ENCODE assay signal across 29 mouse cellular contexts in the genomic region with DNA sequence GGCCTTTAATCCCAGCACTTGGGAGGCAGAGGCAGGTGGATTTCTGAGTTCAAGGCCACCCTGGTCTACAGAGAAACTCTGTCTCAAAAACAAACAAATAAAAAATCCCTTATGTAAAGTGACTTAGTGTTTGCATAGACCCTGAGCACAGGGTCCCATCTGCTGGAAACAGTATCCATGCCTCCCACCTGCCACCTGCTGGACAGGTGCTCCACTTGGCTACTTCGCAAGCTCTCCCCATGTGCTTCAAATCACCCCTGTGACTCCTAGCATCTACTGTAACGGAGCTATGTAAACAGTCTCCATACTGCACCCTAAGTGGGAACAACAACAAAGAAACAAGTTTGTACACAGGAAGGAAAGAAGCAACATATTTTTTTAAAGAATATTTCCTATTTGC. TPM values are rescaled to one million over a fixed set of nuclear protein-coding genes. Genes with fewer than 3 reads are reported as not detected.
DNase-seq lines count a peak whose midpoint lies in the region; ATAC-seq and TF ChIP-seq lines count a peak whose summit lies in the region.
"Had no signal": no experiment of that assay in that cellular context is flagged by ENCODE, and none has a peak within 500 bp of the region (broad histone marks: within the 10 kb centered on the region; RNA-seq: fewer than 3 reads in every experiment).

No protein-coding gene starts in this region.

- H3K27ac ChIP-seq in liver, embryonic 14.5 days: no peak overlapping the region
- no peak overlapping the region for H3K27ac ChIP-seq in liver, embryonic 12.5 days
- H3K27ac ChIP-seq in stomach, postnatal 0 days (replicated peaks): no peak overlapping the region
- H3K27ac ChIP-seq: embryonic facial prominence, embryonic 15.5 days; heart, embryonic 15.5 days; hindbrain, embryonic 14.5 days; limb, embryonic 10.5 days had no signal

- 0 out of 2 replicates have a peak, but pooled peaks have one; percentile 25 for TF ChIP-seq CTCF in liver, embryonic 14.5 days (IDR thresholded peaks at IDR 0.05; ENCODE audit: low read depth)
- peak; percentile 37; the same call in 1 of the 2 replicates for TF ChIP-seq CTCF in stomach, postnatal 0 days (IDR thresholded peaks at IDR 0.05; ENCODE audit: low read depth)

- no peak overlapping the region for H3K4me3 ChIP-seq in liver, embryonic 14.5 days (ENCODE audit: insufficient read depth in 1 of 2, low read depth in 2 of 2, low read length in 2 of 2)
- H3K4me3 ChIP-seq in liver, embryonic 12.5 days: no peak overlapping the region
- no peak overlapping the region for H3K4me3 ChIP-seq in stomach, postnatal 0 days (ENCODE audit: low read depth, low read length)
- H3K4me3 ChIP-seq: embryonic facial prominence, embryonic 15.5 days; heart, embryonic 15.5 days; limb, embryonic 10.5 days had no signal

- H3K4me1 ChIP-seq in liver, embryonic 14.5 days (replicated peaks; ENCODE audit: control insufficient read depth in 2 of 2, insufficient read depth in 2 of 2, low read length in 1 of 2): peaks cover under 1 to 21% of the 10 kb centered on the region in 2 experiments; a peak in 3 of 4 replicates
- peaks cover 15% of the 10 kb centered on the region for H3K4me1 ChIP-seq in liver, embryonic 12.5 days
- H3K4me1 ChIP-seq in stomach, postnatal 0 days (replicated peaks; ENCODE audit: control insufficient read depth, insufficient read depth): no peaks in the 10 kb centered on the region

- no peak overlapping the region for H3K4me2 ChIP-seq in liver, embryonic 14.5 days (ENCODE audit: low read depth)
- no peak overlapping the region for H3K4me2 ChIP-seq in liver, embryonic 12.5 days
- H3K4me2 ChIP-seq in stomach, postnatal 0 days (replicated peaks; ENCODE audit: low read depth): no peak overlapping the region
- H3K4me2 ChIP-seq: embryonic facial prominence, embryonic 15.5 days; heart, embryonic 15.5 days; hindbrain, embryonic 14.5 days; midbrain, embryonic 11.5 days had no signal

- intact Hi-C loops in left cerebral cortex, postnatal 25 days (cut with DNase I): no loop called here

- H3K9me3 ChIP-seq in liver, embryonic 14.5 days (ENCODE audit: control insufficient read depth, low read length): no peaks in the 10 kb centered on the region
- no peaks in the 10 kb centered on the region for H3K9me3 ChIP-seq in liver, embryonic 12.5 days (replicated peaks)
- no peaks in the 10 kb centered on the region for H3K9me3 ChIP-seq in stomach, postnatal 0 days (ENCODE audit: control insufficient read depth, low read length)
- H3K9me3 ChIP-seq: embryonic facial prominence, embryonic 15.5 days; G1E; heart, embryonic 15.5 days; limb, embryonic 10.5 days had no signal

- 67% methylated on average over 2 of the region's 2 CpGs for WGBS in liver, embryonic 14.5 days (ENCODE audit: insufficient replicate concordance)
- 83% methylated on average over 2 of the region's 2 CpGs for WGBS in liver, embryonic 12.5 days (ENCODE audit: insufficient replicate concordance)
- WGBS in stomach, postnatal 0 days: 49% methylated on average over 2 of the region's 2 CpGs

- no peaks in the 10 kb centered on the region for H3K36me3 ChIP-seq in liver, embryonic 14.5 days (replicated peaks; ENCODE audit: control insufficient read depth, insufficient read depth, low read depth)
- no peaks in the 10 kb centered on the region for H3K36me3 ChIP-seq in liver, embryonic 12.5 days
- no peaks in the 10 kb centered on the region for H3K36me3 ChIP-seq in stomach, postnatal 0 days (ENCODE audit: control insufficient read depth, insufficient read depth, low read length)
- H3K36me3 ChIP-seq: embryonic facial prominence, embryonic 15.5 days; G1E; heart, embryonic 15.5 days; limb, embryonic 10.5 days had no signal

- TF ChIP-seq EP300 in liver, embryonic 14.5 days (IDR thresholded peaks at IDR 0.05; ENCODE audit: low read depth): no peak
- no peak for TF ChIP-seq EP300 in stomach, postnatal 0 days (optimal IDR thresholded peaks at IDR 0.05)

- DNase-seq in liver, embryonic 14.5 days (ENCODE audit: low read depth in 3 of 3, low spot score in 3 of 3): no peak
- peak; percentile 44 for DNase-seq in testis, postnatal 14 days (ENCODE audit: low spot score)
- DNase-seq in testis, postnatal 10 days (ENCODE audit: low spot score): no peak
- DNase-seq in ES-CJ7 (ENCODE audit: low read depth, low spot score): peak; percentile 61
- DNase-seq in stomach, postnatal 0 days (ENCODE audit: low spot score): no peak
- DNase-seq in left cerebral cortex, postnatal 25 days (ENCODE audit: low spot score in 2 of 2): no peak
- DNase-seq: adrenal gland, postnatal 10 days; cerebellum, adult 2 months; cerebellum, postnatal 25 days; embryo, embryonic 11 days; heart, postnatal 36 days; kidney, adult 9 months; liver; spleen, adult 18-20 months; thymus, adult 18-20 months had no signal

- H3K27me3 ChIP-seq in liver, embryonic 14.5 days (ENCODE audit: control insufficient read depth, insufficient read depth, low read length): no peaks in the 10 kb centered on the region
- H3K27me3 ChIP-seq in liver, embryonic 12.5 days (replicated peaks): peaks cover 20% of the 10 kb centered on the region
- no peaks in the 10 kb centered on the region for H3K27me3 ChIP-seq in stomach, postnatal 0 days (ENCODE audit: control insufficient read depth, insufficient read depth, low read length)
- H3K27me3 ChIP-seq: embryonic facial prominence, embryonic 15.5 days had no signal

- ATAC-seq in liver, embryonic 14.5 days (ENCODE audit: insufficient read depth): no peak
- ATAC-seq in liver, embryonic 12.5 days: no peak
- ATAC-seq in stomach, postnatal 0 days (ENCODE audit: low FRiP score, low TSS enrichment): no peak
- ATAC-seq: forebrain, embryonic 14.5 days had no signal

- H3K9ac ChIP-seq in liver, embryonic 14.5 days (replicated peaks): no peak overlapping the region
- no peak overlapping the region for H3K9ac ChIP-seq in liver, embryonic 12.5 days
- H3K9ac ChIP-seq in stomach, postnatal 0 days (ENCODE audit: low read length): no peak overlapping the region
- H3K9ac ChIP-seq: embryonic facial prominence, embryonic 15.5 days; heart, embryonic 15.5 days; hindbrain, embryonic 14.5 days had no signal

RNA-seq across cellular contexts. Expression of gene Tcf15, which starts 14.8 kb away (rescaled TPM):
- 0.11 and 0.17 TPM in 2 replicates for polyA plus RNA-seq in liver, embryonic 14.5 days (2012; rRNA removed)
- not detected in 2 replicates for polyA plus RNA-seq in liver, embryonic 14.5 days (2014; fragmentation: Nextera tagmentation; extraction: Ambion mirVana)
- polyA plus RNA-seq in liver, embryonic 12.5 days (2016; fragmentation: Nextera tagmentation; extraction: Ambion mirVana): 0.42 and 0.94 TPM in 2 replicates
- 2.5 and 3.1 TPM in 2 replicates for polyA plus RNA-seq in stomach, postnatal 0 days (2015; fragmentation: Nextera tagmentation; extraction: Ambion mirVana)
- 1 to 10 TPM in 1 of 2 experiments, under 1 TPM in 1; 0.76 to 1.1 TPM for total RNA-seq in left cerebral cortex, postnatal 25 days (2021)
- total RNA-seq: G1E; monocyte, adult 5-6 weeks; neutrophil, adult 5-6 weeks had no signal
- polyA plus RNA-seq: G1E had no signal

RNA-seq across cellular contexts. Expression of gene Srxn1, which starts 23.3 kb away (rescaled TPM):
- polyA plus RNA-seq in liver, embryonic 14.5 days (2012; rRNA removed): 11.0 and 13.3 TPM in 2 replicates
- 10.6 and 13.5 TPM in 2 replicates for polyA plus RNA-seq in liver, embryonic 14.5 days (2014; fragmentation: Nextera tagmentation; extraction: Ambion mirVana)
- polyA plus RNA-seq in liver, embryonic 12.5 days (2016; fragmentation: Nextera tagmentation; extraction: Ambion mirVana): 23.1 and 27.2 TPM in 2 replicates
- 28.4 and 31.4 TPM in 2 replicates for polyA plus RNA-seq in stomach, postnatal 0 days (2015; fragmentation: Nextera tagmentation; extraction: Ambion mirVana)
- total RNA-seq in left cerebral cortex, postnatal 25 days (2021): 10 to 100 TPM; 85.6 to 96.7 TPM

RNA-seq across cellular contexts. Expression of gene Scrt2, which starts 47.3 kb away (rescaled TPM):
- 0.01 and 0.08 TPM in 2 replicates for polyA plus RNA-seq in liver, embryonic 14.5 days (2012; rRNA removed)
- polyA plus RNA-seq in liver, embryonic 14.5 days (2014; fragmentation: Nextera tagmentation; extraction: Ambion mirVana): not detected in 2 replicates
- not detected in 2 replicates for polyA plus RNA-seq in liver, embryonic 12.5 days (2016; fragmentation: Nextera tagmentation; extraction: Ambion mirVana)
- polyA plus RNA-seq in stomach, postnatal 0 days (2015; fragmentation: Nextera tagmentation; extraction: Ambion mirVana): not detected in 2 replicates
- 10 to 100 TPM; 15.2 to 18.5 TPM for total RNA-seq in left cerebral cortex, postnatal 25 days (2021)
- total RNA-seq: gastrocnemius, adult 8-10 months; heart, postnatal 36 days; megakaryocyte progenitor cell, adult 5-6 weeks; monocyte, adult 5-6 weeks; neutrophil, adult 5-6 weeks had no signal
- polyA plus RNA-seq: G1E; heart, embryonic 15.5 days; large intestine, adult 2 months; limb, embryonic 10.5 days; lung, embryonic 16.5 days had no signal

Comparison
In these comparisons a context has a peak if more than half of its experiments do, and no peak if none do; other contexts are left out.
1. DNase-seq: peak in testis, postnatal 14 days (single experiment) and ES-CJ7 (single experiment); none in liver, embryonic 14.5 days (0 of 3), testis, postnatal 10 days (single experiment), stomach, postnatal 0 days (single experiment) and left cerebral cortex, postnatal 25 days (0 of 2).